Mouse (Mus musculus): Measurements from ENCODE around the gene Olfr773.
"Not testable (repeated sequence)": the region's sequence is repeated elsewhere in the genome, so short reads cannot be mapped to it uniquely, and the experiment has no call there.

Olfr773 gene

DNA sequence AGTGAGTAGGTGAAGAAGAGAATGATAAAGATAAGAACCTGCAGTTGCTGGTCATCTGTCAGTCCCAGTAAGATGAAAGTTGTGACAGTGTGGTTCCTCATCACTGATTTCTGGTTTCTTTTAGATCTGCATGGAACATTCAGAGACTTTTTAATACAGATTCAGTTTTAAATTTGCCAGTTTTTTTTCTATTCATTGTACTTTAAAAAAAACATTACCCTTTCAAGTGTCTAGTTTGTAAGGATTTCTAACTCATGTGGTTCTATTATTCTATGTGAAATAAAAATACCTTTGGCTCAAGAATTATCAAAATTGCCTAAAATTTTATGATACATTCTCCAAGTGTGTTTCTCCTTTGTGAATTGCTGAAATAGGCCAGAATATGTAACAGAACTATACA, at the start of gene Olfr773:
Gene Olfr773, minus strand, starts transcription at position 101 of the 400 bp plus-strand sequence.
- not testable (repeated sequence) for DNase-seq (ENCODE audit: low spot score in 2 of 2)

DNA sequence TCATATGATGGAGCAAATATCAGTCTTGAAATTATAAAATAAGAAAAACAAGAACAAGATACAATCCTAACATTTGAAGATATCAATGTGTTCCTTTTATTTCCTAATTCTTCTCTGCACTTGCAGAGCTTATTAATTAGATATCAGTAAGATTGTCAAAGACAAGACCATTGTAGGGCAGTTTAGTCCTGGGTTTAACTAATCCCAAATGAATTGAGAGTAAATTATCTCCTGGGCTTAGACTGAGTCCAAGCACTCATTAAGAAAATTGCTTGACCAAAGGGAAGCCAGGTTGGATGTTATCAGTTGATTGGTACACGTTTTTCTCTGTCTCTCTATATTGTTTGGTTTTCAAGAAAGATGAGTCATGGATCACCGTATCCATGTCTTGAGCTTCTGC, 48.7 kb upstream of the Olfr773 start, which contains the start of gene Olfr774:
Gene Olfr774, plus strand, starts transcription at position 301 of the 400 bp plus-strand sequence.
- DNase-seq (ENCODE audit: low spot score in 2 of 2): no peak

DNA sequence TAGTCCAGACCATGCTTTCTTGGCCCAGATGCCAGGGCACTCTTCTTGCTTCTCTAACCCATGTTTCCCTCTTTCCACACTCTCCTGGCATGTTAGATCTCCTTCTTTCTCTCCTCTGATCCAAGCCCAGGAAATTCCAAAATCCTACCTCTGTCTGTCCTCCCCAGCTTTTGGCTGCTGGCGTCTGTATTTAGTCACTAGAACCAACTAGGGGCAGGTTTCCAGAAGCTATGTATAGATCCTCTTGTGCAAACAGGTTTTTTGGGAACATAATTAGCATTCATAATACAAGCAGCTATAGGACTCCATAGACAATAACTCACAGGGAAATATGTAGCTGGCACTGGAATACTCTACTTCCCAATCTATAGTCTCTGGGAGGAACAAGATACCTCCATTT, 43.5 kb upstream of the Olfr773 start:
- DNase-seq (ENCODE audit: low spot score in 2 of 2): no peak

GRCm38 (mm10) chr10:129177821-129178220, 9.4 kb downstream of the Olfr773 start, which contains the start of gene Olfr772:
Gene Olfr772, minus strand, starts transcription at chr10:129177921.
- not testable (repeated sequence) for DNase-seq (ENCODE audit: low spot score in 2 of 2)

GRCm38 (mm10) chr10:129164651-129165050, 22.6 kb downstream of the Olfr773 start, which contains the start of gene Olfr771:
Gene Olfr771, minus strand, starts transcription at chr10:129164751.
- DNase-seq (ENCODE audit: low spot score in 2 of 2): no peak

- no peak for DNase-seq (ENCODE audit: low spot score in 2 of 2)
Observed at GRCm38 (mm10) chr10:129138898-129139297, 48.3 kb downstream of the Olfr773 start, which contains the start of gene Olfr770. Gene Olfr770, minus strand, starts transcription at chr10:129138998.

Data from spleen, postnatal 10 days (tissue).